Mouse (Mus musculus) hindbrain, embryonic 14.5 days (tissue): ENCODE measurements around the gene Csf1. TPM values are rescaled to one million over a fixed set of nuclear protein-coding genes. Genes with fewer than 3 reads are reported as not detected.

Source experiments
- ATAC-seq: fragments of 200-750 bp; cut with Nextera tagmentation; 2 replicates; pipeline ENCODE4 v1.8.0; 2017; ENCODE audit warnings: moderate number of reproducible peaks, mild to moderate bottlenecking, moderate TSS enrichment, moderate library complexity; ENCODE audit not compliant: low FRiP score
- DNase-seq: peaks from one replicate; pipeline ENCODE4 v3.0.0-alpha.2; 2015; ENCODE audit warnings: low spot score
- H3K27ac ChIP-seq: fragments of 300-500 bp; sonication (generic); 2 replicates; pipeline ENCODE4 v1.5.1; 2014; ENCODE audit warnings: mild to moderate bottlenecking, moderate library complexity
- H3K27me3 ChIP-seq: fragments of 300-500 bp; sonication (generic); 2 replicates; pipeline ENCODE4 v1.6.1; 2014; ENCODE audit warnings: mild to moderate bottlenecking, low read length, mixed read lengths; ENCODE audit not compliant: control insufficient read depth, insufficient read depth
- H3K36me3 ChIP-seq: fragments of 300-500 bp; sonication (generic); replicated peaks from 2 replicates; pipeline ENCODE4 v1.6.1; 2014; ENCODE audit not compliant: control insufficient read depth, insufficient read depth
- H3K4me1 ChIP-seq: fragments of 300-500 bp; sonication (generic); replicated peaks from 2 replicates; pipeline ENCODE4 v1.6.1; 2014; ENCODE audit warnings: antibody characterized with exemption, low read length, mixed read lengths; ENCODE audit not compliant: control insufficient read depth, insufficient read depth
- H3K4me2 ChIP-seq: fragments of 300-500 bp; sonication (generic); replicated peaks from 2 replicates; pipeline ENCODE4 v1.6.1; 2014; ENCODE audit warnings: mild to moderate bottlenecking, moderate library complexity
- H3K4me3 ChIP-seq: fragments of 300-500 bp; sonication (generic); replicated peaks from 2 replicates; pipeline ENCODE4 v1.5.1; 2014; ENCODE audit warnings: mild to moderate bottlenecking, low read length
- H3K9ac ChIP-seq: fragments of 300-500 bp; sonication (generic); 2 replicates; pipeline ENCODE4 v1.6.1; 2014
- H3K9me3 ChIP-seq: fragments of 300-500 bp; sonication (generic); 2 replicates; pipeline ENCODE4 v1.6.1; 2016; ENCODE audit warnings: low read length; ENCODE audit not compliant: control insufficient read depth
- WGBS: fragments of 180-500 bp; shearing (Covaris S2); extraction: QIAGEN DNeasy Blood & Tissue Kit; methylation state at CpG from one replicate; pipeline ENCODE4 v1.1.7; 2014; 5-methylcytosine and 5-hydroxymethylcytosine counted together
- polyA plus RNA-seq: library from polyadenylated mRNA; unstranded; fragments of >200 nt; fragmentation: Nextera tagmentation; extraction: Ambion mirVana; gene quantifications from 2 replicates; pipeline ENCODE4 v1.2.1, GENCODE M21; 2014

Csf1 gene
- polyA plus RNA-seq, 1 experiment from 2014 or later: 7.8 TPM

GRCm38 (mm10) chr3:107786344-107786743 is 26.1 kb upstream of the Csf1 start:
- no peak overlapping the region for H3K9ac ChIP-seq
- H3K4me2 ChIP-seq: no peak overlapping the region
- ATAC-seq (no peak), DNase-seq (no peak)
- no peaks in the 10 kb centered on the region for H3K9me3 ChIP-seq
- no peak overlapping the region for H3K4me3 ChIP-seq
- no peaks in the 10 kb centered on the region for H3K36me3 ChIP-seq
- no peak overlapping the region for H3K27ac ChIP-seq
- 86% methylated on average over 1 of the region's 1 CpGs for WGBS
- peaks cover 10% of the 10 kb centered on the region for H3K4me1 ChIP-seq
- H3K27me3 ChIP-seq: no peaks in the 10 kb centered on the region

GRCm38 (mm10) chr3:107785546-107785945 is 25.3 kb upstream of the Csf1 start:
- Histone ChIP-seq H3K4me2 (no peak overlapping the region), H3K9me3 (no peaks in the 10 kb centered on the region), H3K36me3 (no peaks in the 10 kb centered on the region), H3K27me3 (no peaks in the 10 kb centered on the region), H3K9ac (no peak overlapping the region), H3K4me3 (no peak overlapping the region), H3K4me1 (peaks cover 10% of the 10 kb centered on the region), H3K27ac (no peak overlapping the region)
- no peak for ATAC-seq
- no peak for DNase-seq
- WGBS: 88% methylated on average over 4 of the region's 4 CpGs

GRCm38 (mm10) chr3:107783315-107783714 is 23.0 kb upstream of the Csf1 start:
- Histone ChIP-seq H3K4me1 (peaks cover 10% of the 10 kb centered on the region), H3K9me3 (no peaks in the 10 kb centered on the region), H3K9ac (no peak overlapping the region), H3K4me2 (no peak overlapping the region), H3K27me3 (no peaks in the 10 kb centered on the region), H3K4me3 (no peak overlapping the region), H3K27ac (no peak overlapping the region), H3K36me3 (no peaks in the 10 kb centered on the region)
- no peak for DNase-seq
- ATAC-seq: no peak
- WGBS: 94% methylated on average over 3 of the region's 3 CpGs

- DNase-seq (no peak), ATAC-seq (no peak)
- Histone ChIP-seq H3K27me3 (no peaks in the 10 kb centered on the region), H3K9ac (no peak overlapping the region), H3K4me3 (no peak overlapping the region), H3K36me3 (no peaks in the 10 kb centered on the region), H3K4me2 (no peak overlapping the region), H3K27ac (no peak overlapping the region), H3K9me3 (no peaks in the 10 kb centered on the region), H3K4me1 (no peaks in the 10 kb centered on the region)
- WGBS: 87% methylated on average over 5 of the region's 5 CpGs
These were observed 21.0 kb upstream of the Csf1 start for GRCm38 (mm10) chr3:107781304-107781703.

GRCm38 (mm10) chr3:107778016-107778415 is 17.7 kb upstream of the Csf1 start:
- Histone ChIP-seq H3K27ac (no peak overlapping the region), H3K9me3 (no peaks in the 10 kb centered on the region), H3K4me3 (no peak overlapping the region), H3K36me3 (no peaks in the 10 kb centered on the region), H3K9ac (no peak overlapping the region), H3K4me1 (no peaks in the 10 kb centered on the region), H3K27me3 (no peaks in the 10 kb centered on the region), H3K4me2 (no peak overlapping the region)
- no peak for ATAC-seq
- no peak for DNase-seq
- 87% methylated on average over 6 of the region's 6 CpGs for WGBS

- H3K9me3 ChIP-seq: no peaks in the 10 kb centered on the region
- no peak overlapping the region for H3K4me3 ChIP-seq
- H3K27me3 ChIP-seq: no peaks in the 10 kb centered on the region
- no peaks in the 10 kb centered on the region for H3K4me1 ChIP-seq
- no peak overlapping the region for H3K9ac ChIP-seq
- DNase-seq: no peak
- no peak overlapping the region for H3K4me2 ChIP-seq
- no peaks in the 10 kb centered on the region for H3K36me3 ChIP-seq
- ATAC-seq: no peak
- 23% methylated on average over 3 of the region's 3 CpGs for WGBS
- no peak overlapping the region for H3K27ac ChIP-seq
These were observed 16.0 kb upstream of the Csf1 start for GRCm38 (mm10) chr3:107776295-107776694.

- Histone ChIP-seq H3K4me2 (no peak overlapping the region), H3K4me3 (no peak overlapping the region), H3K4me1 (no peaks in the 10 kb centered on the region), H3K9me3 (no peaks in the 10 kb centered on the region), H3K9ac (no peak overlapping the region), H3K27ac (no peak overlapping the region), H3K36me3 (no peaks in the 10 kb centered on the region), H3K27me3 (no peaks in the 10 kb centered on the region)
- no peak for DNase-seq
- 49% methylated on average over 3 of the region's 3 CpGs for WGBS
- ATAC-seq: no peak
These were observed 15.5 kb upstream of the Csf1 start for GRCm38 (mm10) chr3:107775736-107776135.

GRCm38 (mm10) chr3:107775056-107775455 is 14.8 kb upstream of the Csf1 start:
- 46% methylated on average over 5 of the region's 5 CpGs for WGBS
- H3K27ac ChIP-seq: no peak overlapping the region
- H3K9me3 ChIP-seq: no peaks in the 10 kb centered on the region
- H3K4me2 ChIP-seq: no peak overlapping the region
- no peaks in the 10 kb centered on the region for H3K27me3 ChIP-seq
- H3K9ac ChIP-seq: no peak overlapping the region
- no peaks in the 10 kb centered on the region for H3K4me1 ChIP-seq
- no peak for ATAC-seq
- H3K4me3 ChIP-seq: no peak overlapping the region
- H3K36me3 ChIP-seq: no peaks in the 10 kb centered on the region
- DNase-seq: no peak

- no peak for ATAC-seq
- no peak overlapping the region for H3K9ac ChIP-seq
- no peaks in the 10 kb centered on the region for H3K4me1 ChIP-seq
- no peak overlapping the region for H3K4me3 ChIP-seq
- no peaks in the 10 kb centered on the region for H3K9me3 ChIP-seq
- no peak overlapping the region for H3K27ac ChIP-seq
- WGBS: 79% methylated on average over 5 of the region's 5 CpGs
- no peaks in the 10 kb centered on the region for H3K27me3 ChIP-seq
- no peak overlapping the region for H3K4me2 ChIP-seq
- H3K36me3 ChIP-seq: no peaks in the 10 kb centered on the region
- DNase-seq: no peak
These were observed 12.6 kb upstream of the Csf1 start for GRCm38 (mm10) chr3:107772860-107773259.

- H3K27me3 ChIP-seq: no peaks in the 10 kb centered on the region
- H3K9me3 ChIP-seq: no peaks in the 10 kb centered on the region
- DNase-seq (no peak), ATAC-seq (no peak)
- H3K4me1 ChIP-seq: no peaks in the 10 kb centered on the region
- H3K27ac ChIP-seq: no peak overlapping the region
- H3K4me3 ChIP-seq: no peak overlapping the region
- no peak overlapping the region for H3K4me2 ChIP-seq
- H3K36me3 ChIP-seq: no peaks in the 10 kb centered on the region
- no peak overlapping the region for H3K9ac ChIP-seq
- WGBS: 88% methylated on average over 2 of the region's 2 CpGs
These were observed 9.4 kb upstream of the Csf1 start for GRCm38 (mm10) chr3:107769692-107770091.
